Mouse (Mus musculus) gastrocnemius, adult 2 months (tissue): ENCODE measurements around the gene Serpinb6a. TPM values are rescaled to one million over a fixed set of nuclear protein-coding genes. Genes with fewer than 3 reads are reported as not detected.
A peak's percentile ranks its signal among the peaks of the same experiment; 100 is the strongest.

Experiments
- DNase-seq: peaks from one replicate; pipeline ENCODE4 v3.0.0; 2022
- H3K27ac ChIP-seq: fragments of 200-600 bp; 2 replicates; pipeline ENCODE4 v1.8.1; 2022; ENCODE audit warnings: mild to moderate bottlenecking
- H3K4me3 ChIP-seq: fragments of 200-600 bp; 2 replicates; pipeline ENCODE4 v1.8.1; 2022; ENCODE audit warnings: mild to moderate bottlenecking, moderate library complexity
- CTCF ChIP-seq: fragments of 200-600 bp; IDR thresholded peaks from 2 replicates; pipeline ENCODE4 v1.8.1; 2022; ENCODE audit warnings: antibody characterized with exemption, mild to moderate bottlenecking, moderate library complexity
- intact Hi-C: fragments of 180-260 bp; cut with DNase I; formaldehyde crosslinking; loops from one replicate; pipeline ENCODE4 v1.15.1; 2025
- total RNA-seq, 2 experiments: library from RNA; stranded (reverse); gene quantifications; 2 replicates each; pipeline ENCODE4 v1.2.3; 2021

Gene Serpinb6a
- total RNA-seq, 2 experiments from 2014 or later: 93.9 to 299 TPM

- intact Hi-C loops: no loop called here
Observed at GRCm38 (mm10) chr13:33934743-33935142, 67.9 kb downstream of the Serpinb6a start.

GRCm38 (mm10) chr13:33930912-33931311, 71.7 kb downstream of the Serpinb6a start:
- intact Hi-C loops: no loop called here
- no peak for TF ChIP-seq CTCF
- peak; percentile 63 for DNase-seq
- no peak overlapping the region for H3K4me3 ChIP-seq
- peak overlapping the region; percentile 70 for H3K27ac ChIP-seq

More at GRCm38 (mm10) chr13:33934743-33935142, 67.9 kb downstream of the Serpinb6a start:
- peak; percentile 45 for DNase-seq
- Histone ChIP-seq H3K4me3 (peak overlapping the region; percentile 90), H3K27ac (peak overlapping the region; percentile 95)
- no peak for TF ChIP-seq CTCF

- no peak overlapping the region for H3K4me3 ChIP-seq
- peak; percentile 63 for DNase-seq
- no peak for TF ChIP-seq CTCF
- intact Hi-C loops: no loop called here
- H3K27ac ChIP-seq: peak overlapping the region; percentile 70
Observed at GRCm38 (mm10) chr13:33930281-33930680, 72.3 kb downstream of the Serpinb6a start.

- H3K27ac ChIP-seq: no peak overlapping the region
- intact Hi-C loops: no loop called here
- no peak for DNase-seq
- no peak overlapping the region for H3K4me3 ChIP-seq
- TF ChIP-seq CTCF: no peak
Observed at GRCm38 (mm10) chr13:33921699-33922098, 80.9 kb downstream of the Serpinb6a start.

- intact Hi-C loops: no loop called here
- DNase-seq: no peak
- Histone ChIP-seq H3K4me3 (no peak overlapping the region), H3K27ac (no peak overlapping the region)
- no peak for TF ChIP-seq CTCF
Observed at GRCm38 (mm10) chr13:33921041-33921440, 81.6 kb downstream of the Serpinb6a start.

GRCm38 (mm10) chr13:33906821-33907220, 95.8 kb downstream of the Serpinb6a start:
- Histone ChIP-seq H3K4me3 (no peak overlapping the region), H3K27ac (no peak overlapping the region)
- no peak for DNase-seq
- intact Hi-C loops: no loop called here
- TF ChIP-seq CTCF: no peak

GRCm38 (mm10) chr13:33905176-33905954, 97.2 kb downstream of the Serpinb6a start, which contains the start of gene Serpinb6c:
Gene Serpinb6c, minus strand, starts transcription at chr13:33905708.
- TF ChIP-seq CTCF: no peak
- no peak for DNase-seq
- intact Hi-C loops: no loop called here
- Histone ChIP-seq H3K27ac (no peak within 1 kb of the TSS), H3K4me3 (no peak within 1 kb of the TSS)

GRCm38 (mm10) chr13:33903290-33903689, 99.3 kb downstream of the Serpinb6a start:
- no peak for TF ChIP-seq CTCF
- DNase-seq: no peak
- Histone ChIP-seq H3K4me3 (no peak overlapping the region), H3K27ac (no peak overlapping the region)
- intact Hi-C loops: no loop called here

- H3K4me3 ChIP-seq: no peak overlapping the region
- intact Hi-C loops: no loop called here
- no peak overlapping the region for H3K27ac ChIP-seq
- DNase-seq: peak; percentile 23
- peak; percentile 36 for TF ChIP-seq CTCF
Observed at GRCm38 (mm10) chr13:33894207-33894606, 108.4 kb downstream of the Serpinb6a start.

Other genes with a start within 250 kb of the Serpinb6a start
- not detected for gene Serpinb6e, start 159.4 kb downstream of the Serpinb6a start, total RNA-seq
- under 1 TPM; 0.59 to 0.61 TPM for gene Serpinb6c, start 97.1 kb downstream of the Serpinb6a start, total RNA-seq
- 10 to 100 TPM in 1 of 2 experiments, 1 to 10 TPM in 1; 10.0 to 18.4 TPM for gene Nqo2, start 38.1 kb downstream of the Serpinb6a start, total RNA-seq
- 1 to 10 TPM; 3.6 to 4.1 TPM for gene Ripk1, start 431 bp downstream of the Serpinb6a start, total RNA-seq
- gene Bphl, start 34.8 kb upstream of the Serpinb6a start, total RNA-seq: 10 to 100 TPM; 22.4 to 25.5 TPM
- 10 to 100 TPM in 1 of 2 experiments, 1 to 10 TPM in 1; 6.7 to 23.3 TPM for gene Tubb2a, start 75.2 kb upstream of the Serpinb6a start, total RNA-seq
- gene Tubb2b, start 127.7 kb upstream of the Serpinb6a start, total RNA-seq: 1 to 10 TPM; 1.5 to 3.2 TPM
- 10 to 100 TPM; 13.6 to 14.4 TPM for gene Psmg4, start 160.2 kb upstream of the Serpinb6a start, total RNA-seq